Mouse (Mus musculus) Patski (cell line): ENCODE measurements around the gene Eif5b. TPM values are rescaled to one million over a fixed set of nuclear protein-coding genes. Genes with fewer than 3 reads are reported as not detected.
"Not testable (repeated sequence)": the region's sequence is repeated elsewhere in the genome, so short reads cannot be mapped to it uniquely, and the experiment has no call there.

Experiments used
- ATAC-seq: fragments of 100-300 bp; one replicate; pipeline ENCODE4 v1.8.0; 2021
- CTCF ChIA-PET: fragments of 350-600 bp; sonication (Branson Sonifier 250); formaldehyde crosslinking; loops from one replicate; lab custom pipeline; 2022; ENCODE audit warnings: inconsistent platforms; lab: Charles Lee
- POLR2A ChIA-PET: fragments of 350-600 bp; sonication (Branson Sonifier 250); formaldehyde crosslinking; loops from one replicate; lab custom pipeline; 2022; ENCODE audit warnings: antibody characterized with exemption, inconsistent platforms; lab: Charles Lee
- DNase-seq: peaks from one replicate; pipeline ENCODE4 v3.0.0-alpha.2; 2011; ENCODE audit warnings: low read depth, low spot score
- H3K27me3 ChIP-seq: fragments of 371-371 bp; one replicate; pipeline ENCODE4 v1.5.1; 2021
- CTCF ChIP-seq: fragments of 100-300 bp; IDR thresholded peaks from one replicate; pipeline ENCODE4 v1.5.1; 2021
- in situ Hi-C: fragments of 300-500 bp; cut with MboI; formaldehyde crosslinking; loops from 3 replicates; pipeline ENCODE4 v1.11.1; 2018; ENCODE audit warnings: low pct_unique_long_range_greater_than_20kb, mixed read lengths
- polyA plus RNA-seq: library from polyadenylated mRNA; unstranded; gene quantifications from one replicate; pipeline ENCODE4 v1.2.3, GENCODE M21; 2021

The Eif5b gene
- polyA plus RNA-seq, 1 experiment from 2014 or later, result 82.7 TPM

DNA sequence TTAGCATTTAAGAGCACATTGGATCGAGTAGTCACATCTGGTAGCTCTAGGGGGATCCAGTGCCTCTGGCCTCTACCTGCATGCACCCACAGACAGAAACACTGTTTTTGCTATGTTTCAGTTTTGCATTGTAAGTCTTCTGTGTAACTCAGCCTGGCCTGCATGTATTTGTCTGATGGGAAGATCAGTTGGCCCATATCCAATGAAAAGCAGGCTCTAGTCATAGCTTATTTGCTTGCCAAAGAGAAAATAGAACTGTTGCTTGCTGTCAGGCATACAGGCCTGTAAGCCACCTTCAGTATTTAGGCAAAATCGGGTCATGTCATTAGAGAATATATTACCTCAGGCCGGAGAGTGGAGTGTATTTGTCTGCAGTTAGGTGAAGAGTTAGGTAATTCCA lies 50.3 kb downstream of the Eif5b start:
- POLR2A ChIA-PET, result no interaction called here
- H3K27me3 ChIP-seq, result no peaks in the 10 kb centered on the region
- no peak for DNase-seq
- no peak for TF ChIP-seq CTCF
- CTCF ChIA-PET, result no interaction called here
- no peak for ATAC-seq
- in situ Hi-C loops, result no loop called here

DNA sequence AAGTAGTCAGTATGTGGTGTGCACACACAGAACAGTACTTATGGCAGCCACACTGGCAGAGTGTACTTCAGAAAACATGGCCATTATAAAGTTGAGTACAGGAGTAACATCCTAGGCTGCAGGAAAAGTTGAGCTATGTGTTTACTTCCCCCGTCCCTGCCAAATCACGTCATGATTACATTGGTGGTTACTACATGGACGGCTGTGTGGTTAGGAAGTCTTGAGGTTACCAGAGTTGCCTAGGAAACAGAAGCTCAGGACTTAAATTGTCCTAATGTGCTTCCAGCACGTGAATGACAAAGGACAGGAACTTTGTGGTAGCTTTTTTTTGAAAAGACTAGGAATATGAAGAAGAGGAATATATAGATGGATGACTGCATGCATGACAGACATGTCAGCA lies 51.8 kb downstream of the Eif5b start:
- CTCF ChIA-PET, result interaction anchor here (1.1 kb wide), 1 partner anchor 17 kb away, joined by 4 read pairs; no protein-coding TSS in a partner anchor
- no peak for TF ChIP-seq CTCF

DNA sequence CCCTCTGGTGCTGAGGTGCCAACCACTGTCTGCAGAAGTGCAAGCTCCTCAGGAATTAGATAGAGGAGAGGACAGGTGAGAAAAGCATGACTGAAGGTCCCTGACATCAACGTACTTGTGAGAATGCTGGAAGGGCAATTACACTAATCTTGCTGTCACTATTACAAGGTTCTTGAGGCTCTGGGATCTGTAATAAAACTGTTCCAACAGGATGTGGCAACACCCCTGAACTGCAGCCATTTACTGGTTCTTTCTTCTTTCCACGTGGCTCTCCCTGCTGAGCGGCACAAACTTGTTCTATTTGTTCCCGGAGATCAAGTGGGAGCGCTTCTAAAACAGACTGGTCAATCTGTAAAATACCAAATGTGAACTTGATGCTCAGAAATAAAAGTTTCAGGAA lies 57.4 kb downstream of the Eif5b start:
- no peak for ATAC-seq
- no peaks in the 10 kb centered on the region for H3K27me3 ChIP-seq
- ChIA-PET POLR2A (no interaction called here), CTCF (no interaction called here)
- no peak for TF ChIP-seq CTCF
- DNase-seq, result no peak
- in situ Hi-C loops, result no loop called here

More for the DNA sequence above, 51.8 kb downstream of the Eif5b start:
- in situ Hi-C loops, result no loop called here
- POLR2A ChIA-PET, result no interaction called here
- ATAC-seq (no peak), DNase-seq (no peak)
- no peaks in the 10 kb centered on the region for H3K27me3 ChIP-seq

DNA sequence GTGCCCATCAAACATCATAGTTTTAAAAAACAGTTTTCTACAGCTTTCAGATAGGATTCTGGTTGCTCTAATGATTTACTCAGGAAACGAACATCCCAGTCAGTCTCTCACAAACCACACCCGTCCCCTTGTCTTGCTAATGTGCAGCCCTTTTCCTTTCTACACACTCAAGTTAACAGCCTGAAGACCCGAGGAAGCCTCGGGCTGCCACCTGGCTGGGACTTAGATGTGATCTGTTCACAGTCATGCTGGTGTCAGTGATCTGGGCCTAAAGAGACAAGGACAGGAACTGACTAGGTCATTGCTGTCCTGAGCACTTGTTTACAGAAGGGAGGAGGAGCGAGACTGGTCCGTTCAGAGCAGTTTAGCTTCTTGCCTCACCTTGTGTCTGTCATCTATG lies 60.6 kb downstream of the Eif5b start:
- no peak for ATAC-seq
- POLR2A ChIA-PET, result no interaction called here
- in situ Hi-C loops, result no loop called here
- DNase-seq, result no peak
- CTCF ChIA-PET, result no interaction called here
- H3K27me3 ChIP-seq, result no peaks in the 10 kb centered on the region
- no peak for TF ChIP-seq CTCF

DNA sequence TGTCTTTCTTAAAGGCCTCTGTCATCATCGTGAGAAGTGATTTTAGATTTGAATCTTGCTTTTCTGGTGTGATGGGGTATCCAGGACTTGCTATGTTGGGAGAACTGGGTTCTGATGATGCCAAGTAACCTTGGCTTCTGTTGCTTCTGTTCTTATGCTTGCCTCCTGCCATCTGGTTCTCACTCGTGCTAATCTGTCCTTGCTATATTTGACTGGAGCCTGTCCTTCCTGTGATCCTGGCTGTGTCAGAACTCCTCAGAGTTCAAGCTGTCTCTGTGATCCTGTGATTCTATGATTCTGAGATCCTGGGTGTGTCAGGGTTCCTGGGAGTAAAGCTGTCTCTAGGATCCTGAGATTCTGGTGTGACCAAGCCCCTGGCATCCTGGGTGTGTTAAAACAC lies 64.3 kb downstream of the Eif5b start:
- DNase-seq, in situ Hi-C loops, CTCF ChIA-PET, H3K27me3 ChIP-seq, ATAC-seq, POLR2A ChIA-PET: not testable (repeated sequence)

DNA sequence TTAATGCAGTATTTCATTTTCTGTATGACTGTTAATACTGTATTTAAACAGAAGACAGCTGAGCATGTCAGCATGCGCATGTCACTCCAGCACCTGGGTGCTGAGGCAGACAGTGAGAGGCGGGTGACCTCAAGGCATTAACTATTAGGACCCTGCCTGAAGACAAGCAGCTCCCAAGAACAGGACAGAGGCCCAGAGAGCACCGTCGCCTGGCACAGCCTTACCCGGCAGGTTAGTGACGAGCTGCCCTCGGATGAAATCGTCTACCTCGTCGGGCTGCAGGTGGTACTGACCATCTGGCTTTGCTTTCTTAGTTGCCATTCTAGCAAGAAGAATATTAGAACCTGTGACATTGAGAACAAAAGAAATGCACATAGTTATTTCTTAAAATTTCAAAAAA lies 69.5 kb downstream of the Eif5b start:
- ChIA-PET CTCF (interaction anchor here (0.9 to 1.1 kb wide), 2 partner anchors 20 to 34 kb away, joined by 3 read pairs; no protein-coding TSS in a partner anchor), POLR2A (no interaction called here)
- DNase-seq (no peak), ATAC-seq (no peak)
- no peak for TF ChIP-seq CTCF
- H3K27me3 ChIP-seq, result no peaks in the 10 kb centered on the region
- in situ Hi-C loops, result no loop called here

DNA sequence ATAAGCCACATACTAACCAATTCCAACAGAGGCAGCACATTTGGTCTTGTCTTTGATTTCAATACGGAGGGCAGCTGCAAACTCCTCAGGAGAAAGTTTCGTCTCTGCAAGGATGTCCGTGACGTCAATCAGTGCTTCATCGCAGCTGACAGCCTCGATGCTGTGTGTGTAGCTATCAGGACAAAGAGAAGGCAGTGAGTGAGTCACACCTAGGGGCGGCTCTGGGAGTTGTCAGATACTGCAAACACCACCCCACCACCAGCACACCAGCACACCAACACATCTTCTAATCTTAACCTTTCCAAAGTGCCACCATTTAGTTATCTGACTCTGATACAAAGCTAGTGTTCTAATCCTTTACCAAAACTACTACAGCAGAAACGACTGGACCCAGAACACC lies 73.5 kb downstream of the Eif5b start:
- CTCF ChIA-PET, result no interaction called here
- no peak for TF ChIP-seq CTCF
- ATAC-seq, result no peak
- POLR2A ChIA-PET, result interaction anchor here (0.6 kb wide), 1 partner anchor 215 kb away, joined by 3 read pairs; no protein-coding TSS in a partner anchor
- in situ Hi-C loops, result no loop called here
- H3K27me3 ChIP-seq, result no peaks in the 10 kb centered on the region
- DNase-seq, result no peak

DNA sequence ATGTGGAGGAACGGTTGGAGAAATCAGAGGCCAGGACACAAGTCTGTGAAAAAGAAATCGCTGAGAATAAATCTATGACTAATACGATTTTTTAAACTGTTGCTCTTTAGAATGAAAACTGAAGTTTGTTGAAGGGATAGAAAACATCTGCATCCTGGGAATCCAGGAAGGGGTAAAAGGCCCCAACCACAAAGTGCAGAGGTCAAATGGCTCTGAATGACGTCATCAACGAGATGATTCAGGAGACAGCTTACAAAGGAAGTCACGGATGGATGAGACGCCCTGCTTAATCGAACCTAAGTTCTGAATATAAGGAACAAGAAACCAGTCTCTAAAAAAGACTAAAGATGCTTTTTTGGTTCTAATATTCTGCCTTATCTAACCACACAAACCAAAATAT lies 83.5 kb downstream of the Eif5b start:
- POLR2A ChIA-PET, result no interaction called here
- DNase-seq (no peak), ATAC-seq (no peak)
- in situ Hi-C loops, result no loop called here
- CTCF ChIA-PET, result no interaction called here
- no peak for TF ChIP-seq CTCF
- no peaks in the 10 kb centered on the region for H3K27me3 ChIP-seq

DNA sequence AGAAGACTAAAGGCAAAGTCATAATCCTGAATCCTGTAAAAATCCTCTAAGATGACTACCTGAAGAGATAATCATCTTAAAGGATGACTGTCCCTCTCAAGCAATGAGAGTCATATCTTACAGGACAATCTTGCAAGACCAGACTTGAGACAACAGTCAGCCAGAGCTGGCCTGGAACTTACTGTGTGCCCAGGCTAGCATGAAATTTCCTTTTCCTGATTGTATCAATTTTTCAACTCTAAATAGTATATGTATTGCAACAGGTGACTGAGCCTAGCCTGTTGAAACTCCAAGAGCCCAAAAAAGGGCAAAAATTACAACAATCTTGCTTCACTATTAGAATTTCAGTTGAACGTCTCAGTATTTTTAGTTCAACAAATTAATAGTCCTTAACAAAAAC lies 105.4 kb downstream of the Eif5b start:
- TF ChIP-seq CTCF, result no peak
- ATAC-seq, result no peak
- DNase-seq, result no peak
- in situ Hi-C loops, result loop anchor here (25.0 kb wide), 1 partner anchor 391 kb away; the partner anchor contains the start of gene 2010300C02Rik
- ChIA-PET CTCF (interaction anchor here (1.2 kb wide), 1 partner anchor 70 kb away, joined by 3 read pairs; no protein-coding TSS in a partner anchor), POLR2A (interaction anchor here (0.6 kb wide), 1 partner anchor 93 kb away, joined by 3 read pairs; no protein-coding TSS in a partner anchor)
- no peaks in the 10 kb centered on the region for H3K27me3 ChIP-seq

DNA sequence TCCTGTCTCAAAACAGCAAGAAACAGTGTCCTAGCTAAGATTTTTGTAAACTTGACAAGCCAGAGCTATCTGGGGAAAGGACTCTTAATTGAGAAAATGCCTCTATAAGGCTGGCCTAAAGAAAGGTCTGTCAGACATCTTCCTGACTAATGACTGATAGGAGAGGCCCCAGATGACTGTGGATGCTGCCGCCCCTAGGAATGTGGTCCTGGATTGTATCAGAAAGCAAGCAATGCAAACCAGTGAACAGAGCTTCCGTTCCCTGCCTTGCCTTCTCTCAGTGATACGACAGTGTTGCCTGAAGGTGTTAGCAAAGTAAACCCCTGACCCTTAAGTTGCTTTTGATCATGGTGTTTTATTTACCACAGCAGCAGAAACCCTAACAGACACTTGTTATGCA lies 106.0 kb downstream of the Eif5b start:
- in situ Hi-C loops, result loop anchor here (25.0 kb wide), 1 partner anchor 392 kb away; the partner anchor contains the start of gene 2010300C02Rik
- ChIA-PET CTCF (no interaction called here), POLR2A (no interaction called here)
- no peak for TF ChIP-seq CTCF
- no peaks in the 10 kb centered on the region for H3K27me3 ChIP-seq
- no peak for DNase-seq
- ATAC-seq, result no peak

Other genes with a start within 250 kb of the Eif5b start
- 4.1 TPM for gene Tsga10, start 131.6 kb upstream of the Eif5b start, polyA plus RNA-seq
- gene Lipt1, start 126.3 kb upstream of the Eif5b start, polyA plus RNA-seq, result 9.7 TPM
- gene Mitd1, start 107.6 kb upstream of the Eif5b start, polyA plus RNA-seq, result 22.5 TPM
- 138 TPM for gene Mrpl30, start 107.5 kb upstream of the Eif5b start, polyA plus RNA-seq
- not detected for gene Lyg2, start 81.5 kb upstream of the Eif5b start, polyA plus RNA-seq
- not detected for gene Lyg1, start 40.3 kb upstream of the Eif5b start, polyA plus RNA-seq
- 86.1 TPM for gene Txndc9, start 117 bp upstream of the Eif5b start, polyA plus RNA-seq
- 17.3 TPM for gene Rev1, start 131.8 kb downstream of the Eif5b start, polyA plus RNA-seq